Mouse (Mus musculus) common myeloid progenitor, adult 5-6 weeks (primary cell): ENCODE data around the gene Syt7. TPM values are rescaled to one million over a fixed set of nuclear protein-coding genes. Genes with fewer than 3 reads are reported as not detected.

Source experiments
- ATAC-seq: replicated peaks from 2 replicates; pipeline ENCODE4 v1.8.0; 2016; ENCODE audit warnings: low read depth, mild to moderate bottlenecking, moderate TSS enrichment, inconsistent platforms; ENCODE audit not compliant: poor library complexity, severe bottlenecking
- total RNA-seq: library from RNA; stranded (forward); fragments of 200-1000, 187-1606 nt; gene quantifications from 2 replicates; pipeline ENCODE4 v1.2.3, GENCODE M21; 2017

Gene Syt7
- total RNA-seq, result not detected in 2 replicates

GRCm38 (mm10) chr19:10388615-10389313 is at the start of gene Syt7:
Gene Syt7, plus strand, starts transcription at chr19:10389090.
- peak; percentile 95 for ATAC-seq

- no peak for ATAC-seq
Observed at GRCm38 (mm10) chr19:10339271-10339670, 49.6 kb upstream of the Syt7 start.

- ATAC-seq, result no peak
Observed at GRCm38 (mm10) chr19:10340661-10341060, 48.2 kb upstream of the Syt7 start.

GRCm38 (mm10) chr19:10341152-10341551 is 47.7 kb upstream of the Syt7 start:
- 0 out of 2 replicates have a peak, but pooled peaks have one; percentile 47 for ATAC-seq

- ATAC-seq, result no peak
Observed at GRCm38 (mm10) chr19:10341817-10342439, 47.0 kb upstream of the Syt7 start.

- no peak for ATAC-seq
Observed at GRCm38 (mm10) chr19:10343866-10344265, 45.0 kb upstream of the Syt7 start.

- ATAC-seq, result no peak
Observed at GRCm38 (mm10) chr19:10345696-10346095, 43.2 kb upstream of the Syt7 start.

GRCm38 (mm10) chr19:10347628-10348273 is 41.1 kb upstream of the Syt7 start:
- no peak for ATAC-seq

GRCm38 (mm10) chr19:10352218-10352617 is 36.7 kb upstream of the Syt7 start:
- ATAC-seq, result no peak

GRCm38 (mm10) chr19:10354830-10355229 is 34.1 kb upstream of the Syt7 start:
- no peak for ATAC-seq

- ATAC-seq, result no peak
Observed at GRCm38 (mm10) chr19:10356845-10357503, 31.9 kb upstream of the Syt7 start.

GRCm38 (mm10) chr19:10359105-10359946 is 29.6 kb upstream of the Syt7 start:
- ATAC-seq, result no peak

GRCm38 (mm10) chr19:10362473-10363129 is 26.3 kb upstream of the Syt7 start:
- ATAC-seq, result no peak

GRCm38 (mm10) chr19:10363869-10364268 is 25.0 kb upstream of the Syt7 start:
- ATAC-seq, result no peak

GRCm38 (mm10) chr19:10366116-10366845 is 22.6 kb upstream of the Syt7 start:
- ATAC-seq, result no peak

- ATAC-seq, result no peak
Observed at GRCm38 (mm10) chr19:10367802-10368201, 21.1 kb upstream of the Syt7 start.

GRCm38 (mm10) chr19:10369936-10370335 is 19.0 kb upstream of the Syt7 start:
- ATAC-seq, result no peak

- no peak for ATAC-seq
Observed at GRCm38 (mm10) chr19:10373191-10373590, 15.7 kb upstream of the Syt7 start.

GRCm38 (mm10) chr19:10375260-10375659 is 13.6 kb upstream of the Syt7 start:
- no peak for ATAC-seq
